Mouse (Mus musculus): ENCODE data around the gene Ankrd44. TPM values are rescaled to one million over a fixed set of nuclear protein-coding genes. Genes with fewer than 3 reads are reported as not detected.
"Not testable (repeated sequence)": the region's sequence is repeated elsewhere in the genome, so short reads cannot be mapped to it uniquely, and the experiment has no call there.

Ankrd44 gene
- total RNA-seq (2021), result 10 to 100 TPM; 13.5 to 16.5 TPM

- peak; percentile 67 to 68 for DNase-seq
Observed at GRCm38 (mm10) chr1:54925971-54926771, at the start of gene Ankrd44. Gene Ankrd44, minus strand, starts transcription at chr1:54926387.

- no peak for DNase-seq
Observed at GRCm38 (mm10) chr1:54971687-54972404, 45.7 kb upstream of the Ankrd44 start.

- DNase-seq, result no peak
Observed at GRCm38 (mm10) chr1:54966858-54967257, 40.7 kb upstream of the Ankrd44 start.

- no peak for DNase-seq
Observed at GRCm38 (mm10) chr1:54965159-54965995, 39.2 kb upstream of the Ankrd44 start.

- DNase-seq, result no peak
Observed at GRCm38 (mm10) chr1:54961724-54962123, 35.5 kb upstream of the Ankrd44 start.

- DNase-seq, result no peak
Observed at GRCm38 (mm10) chr1:54960613-54961165, 34.5 kb upstream of the Ankrd44 start.

GRCm38 (mm10) chr1:54958525-54958924 lies 32.3 kb upstream of the Ankrd44 start:
- no peak for DNase-seq

GRCm38 (mm10) chr1:54956995-54957394 lies 30.8 kb upstream of the Ankrd44 start:
- not testable (repeated sequence) for DNase-seq

GRCm38 (mm10) chr1:54954856-54955255 lies 28.7 kb upstream of the Ankrd44 start:
- DNase-seq, result no peak

- no peak for DNase-seq
Observed at GRCm38 (mm10) chr1:54944648-54945047, 18.5 kb upstream of the Ankrd44 start.

GRCm38 (mm10) chr1:54935466-54935865 lies 9.3 kb upstream of the Ankrd44 start:
- DNase-seq, result no peak

- no peak for DNase-seq
Observed at GRCm38 (mm10) chr1:54934911-54935310, 8.7 kb upstream of the Ankrd44 start.

GRCm38 (mm10) chr1:54933646-54934045 lies 7.5 kb upstream of the Ankrd44 start:
- no peak for DNase-seq

- no peak for DNase-seq
Observed at GRCm38 (mm10) chr1:54932456-54933115, 6.4 kb upstream of the Ankrd44 start.

GRCm38 (mm10) chr1:54931231-54931630 lies 5.0 kb upstream of the Ankrd44 start:
- DNase-seq, result no peak

GRCm38 (mm10) chr1:54930670-54931200 lies 4.5 kb upstream of the Ankrd44 start:
- no peak for DNase-seq

- DNase-seq, result peak in 1 of 2 experiments; percentile 15
Observed at GRCm38 (mm10) chr1:54925451-54925934, 694 bp downstream of the Ankrd44 start.

GRCm38 (mm10) chr1:54924760-54925159 lies 1.4 kb downstream of the Ankrd44 start:
- DNase-seq, result no peak

- DNase-seq, result no peak
Observed at GRCm38 (mm10) chr1:54924309-54924685, 1.9 kb downstream of the Ankrd44 start.

GRCm38 (mm10) chr1:54923366-54924308 lies 2.5 kb downstream of the Ankrd44 start:
- DNase-seq, result no peak
